Mouse (Mus musculus) heart, postnatal 4 days (tissue): ENCODE results near the gene Pif1. TPM values are rescaled to one million over a fixed set of nuclear protein-coding genes. Genes with fewer than 3 reads are reported as not detected.
A peak's percentile ranks its signal among the peaks of the same experiment; 100 is the strongest.

ENCODE experiments used
- DNase-seq: peaks from one replicate; pipeline ENCODE4 v3.0.0; 2021
- total RNA-seq, 2 experiments: library from RNA; stranded (reverse); gene quantifications; 2 replicates each; pipeline ENCODE4 v1.2.3; 2021

Gene Pif1
- total RNA-seq, result 1 to 10 TPM; 6.2 to 7.6 TPM

DNA sequence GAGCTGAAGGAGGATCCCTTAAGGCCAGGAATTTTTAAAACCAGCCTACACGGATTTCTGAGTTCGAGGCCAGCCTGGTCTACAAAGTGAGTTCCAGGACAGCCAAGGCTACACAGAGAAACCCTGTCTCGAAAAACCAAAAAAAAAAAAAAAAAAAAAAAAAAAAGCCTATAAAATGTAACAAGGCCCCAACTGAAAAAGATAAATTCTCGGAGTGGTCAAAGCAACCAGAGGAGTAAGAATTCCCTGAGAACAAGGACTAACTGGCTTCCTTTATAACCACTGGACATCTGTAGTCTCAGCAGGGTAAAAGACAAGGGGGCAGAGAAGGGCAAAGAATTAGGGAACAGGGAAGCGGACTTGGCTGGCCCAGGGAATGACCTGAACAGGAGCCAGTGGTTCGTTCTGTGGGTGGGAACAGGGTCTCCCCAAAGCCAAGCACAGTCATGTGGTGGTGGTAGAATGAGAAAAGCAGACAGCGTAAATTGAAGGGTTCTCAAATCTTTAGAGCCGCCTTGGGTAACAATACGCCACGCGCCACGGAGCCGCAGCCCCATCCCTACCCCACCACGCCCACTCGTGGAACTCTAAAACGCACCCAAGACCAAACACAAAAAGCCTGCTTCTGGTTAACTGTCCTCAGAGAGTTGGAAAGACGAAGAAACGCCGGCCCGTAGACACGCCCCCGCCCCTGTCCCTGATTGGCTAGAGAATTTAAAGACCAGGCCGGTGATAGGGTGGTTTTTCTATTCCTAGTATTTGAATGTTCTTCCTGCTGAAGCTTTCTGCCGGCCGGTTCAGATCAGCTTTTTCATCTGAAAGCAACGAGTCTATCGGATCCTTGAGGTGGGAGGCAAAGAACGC lies at the start of gene Pif1:
Gene Pif1 (plus strand): TSS at position 755 of the 864 bp plus-strand sequence.
- peak; percentile 85 for DNase-seq

GRCm38 (mm10) chr9:65537901-65538630 lies 48.9 kb upstream of the Pif1 start:
- peak; percentile 58 for DNase-seq

DNA sequence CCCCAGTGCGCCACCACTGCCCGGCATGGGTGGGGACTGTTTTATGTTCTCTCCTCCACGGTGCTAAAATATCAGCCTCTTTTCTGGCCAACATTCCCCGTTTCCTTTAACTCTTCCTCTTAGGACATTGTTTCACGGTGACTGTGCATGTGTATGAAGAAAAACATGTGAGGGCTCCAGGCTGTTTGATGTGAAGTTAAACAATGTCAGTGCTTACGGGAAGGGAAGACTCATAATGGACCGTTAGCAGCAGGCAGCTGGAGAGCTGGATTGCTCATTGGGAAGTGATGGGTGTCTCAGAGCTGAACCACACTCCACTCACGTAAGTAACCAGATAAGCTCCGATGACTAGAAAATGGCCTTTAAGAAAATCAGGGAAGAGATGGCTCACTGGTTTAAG lies 47.3 kb upstream of the Pif1 start:
- DNase-seq, result no peak

GRCm38 (mm10) chr9:65541126-65542068 lies 45.6 kb upstream of the Pif1 start:
- peak; percentile 57 for DNase-seq

- no peak for DNase-seq
These were observed 44.8 kb upstream of the Pif1 start for GRCm38 (mm10) chr9:65542111-65542524.

DNA sequence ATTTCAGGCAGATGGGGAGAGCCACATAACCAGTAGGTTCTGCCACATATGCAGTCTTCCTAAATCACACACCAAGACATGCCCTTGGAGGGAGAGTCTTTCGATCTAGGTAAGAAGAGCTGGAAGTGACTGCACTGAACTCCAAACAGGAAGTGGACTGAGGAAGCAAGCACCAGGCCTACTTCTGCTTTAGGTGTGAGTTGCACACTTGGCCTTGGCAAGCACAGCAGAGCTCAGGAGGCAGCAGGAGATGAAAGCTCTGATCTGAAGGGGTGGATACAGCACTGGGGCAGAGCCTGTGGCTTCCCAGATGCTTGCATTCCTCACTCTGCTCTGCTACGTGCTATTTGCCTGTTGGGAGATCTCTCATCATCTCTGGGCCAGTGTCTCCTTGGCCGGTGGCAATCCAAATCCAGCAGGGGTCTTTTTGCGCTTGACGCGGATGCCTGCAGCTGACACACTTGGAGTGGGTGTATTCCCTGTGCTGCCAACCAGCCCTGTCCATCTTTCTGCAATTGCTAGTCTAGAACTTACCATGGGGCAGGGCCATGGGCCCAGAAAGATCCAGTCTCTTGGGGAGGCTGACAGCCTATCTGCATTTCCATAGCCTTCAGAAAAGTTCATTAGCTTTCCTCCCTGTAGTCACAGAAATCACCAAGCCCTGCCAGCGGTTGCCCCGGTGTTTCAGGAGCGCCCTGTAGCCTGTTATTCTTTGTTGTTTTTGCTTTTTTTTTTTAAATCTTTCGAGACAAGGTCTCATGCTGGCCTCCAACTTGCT lies 41.1 kb upstream of the Pif1 start:
- DNase-seq, result no peak

- no peak for DNase-seq
These were observed 40.6 kb upstream of the Pif1 start for GRCm38 (mm10) chr9:65546413-65546695.

GRCm38 (mm10) chr9:65547111-65547510 lies 39.8 kb upstream of the Pif1 start:
- DNase-seq, result no peak

- no peak for DNase-seq
These were observed 39.1 kb upstream of the Pif1 start for GRCm38 (mm10) chr9:65547844-65548243.

DNA sequence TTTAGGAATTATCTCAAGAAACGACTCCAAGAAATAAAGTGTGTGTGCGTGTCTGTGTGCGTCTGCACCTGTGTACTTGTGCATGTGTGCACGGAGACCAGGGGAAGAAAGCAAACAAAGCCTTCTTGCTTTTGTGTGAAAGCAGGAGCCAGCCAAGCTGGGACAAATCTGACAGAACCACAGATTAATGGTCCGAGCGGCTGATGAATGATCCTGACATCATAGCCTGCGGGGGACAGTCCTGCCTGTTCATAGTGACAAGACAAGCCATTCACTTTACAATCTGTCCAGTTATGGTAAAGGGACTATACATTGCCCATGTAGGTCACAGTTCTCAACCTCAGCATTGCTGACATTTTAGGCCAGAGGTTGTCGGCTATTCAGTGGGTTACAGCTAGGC lies 38.6 kb upstream of the Pif1 start:
- DNase-seq, result no peak

DNA sequence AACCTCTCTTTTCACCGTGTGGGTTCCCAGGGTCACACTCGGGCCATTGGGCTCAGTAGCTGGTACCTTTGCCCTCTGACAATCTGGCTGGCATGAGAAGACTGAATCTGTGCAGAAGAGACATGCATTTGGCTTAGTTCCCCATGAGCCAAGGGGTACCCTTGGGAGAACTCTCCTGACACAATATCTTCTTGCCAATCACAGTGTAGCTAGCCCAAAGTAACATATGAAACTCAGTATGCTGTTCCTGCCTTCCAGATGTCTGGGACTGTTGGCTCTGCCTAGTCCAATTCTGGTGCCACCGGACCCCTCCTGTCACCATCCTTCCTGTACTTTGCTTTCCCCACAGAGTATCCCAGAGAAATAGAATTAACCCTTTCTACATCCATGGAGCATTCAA lies 37.8 kb upstream of the Pif1 start:
- no peak for DNase-seq

DNA sequence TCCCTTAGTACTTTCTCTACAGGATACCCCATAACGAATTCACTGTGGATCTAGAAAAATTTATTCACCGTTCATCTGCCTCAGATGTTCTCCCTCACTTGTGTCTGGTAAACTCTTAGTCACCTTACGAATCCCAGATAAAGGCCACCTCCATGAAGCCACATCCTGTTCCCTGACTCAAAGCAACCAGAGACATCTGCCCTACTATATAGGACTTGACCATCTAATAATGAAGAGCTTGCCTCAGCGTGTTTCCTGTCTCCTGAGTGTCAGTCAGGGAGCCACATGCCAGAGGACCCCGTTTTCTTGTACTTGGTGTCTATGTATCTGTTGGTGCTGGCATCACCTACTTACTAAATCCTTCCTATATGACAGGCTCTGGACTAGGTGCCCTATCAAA lies 37.3 kb upstream of the Pif1 start:
- DNase-seq, result no peak

DNA sequence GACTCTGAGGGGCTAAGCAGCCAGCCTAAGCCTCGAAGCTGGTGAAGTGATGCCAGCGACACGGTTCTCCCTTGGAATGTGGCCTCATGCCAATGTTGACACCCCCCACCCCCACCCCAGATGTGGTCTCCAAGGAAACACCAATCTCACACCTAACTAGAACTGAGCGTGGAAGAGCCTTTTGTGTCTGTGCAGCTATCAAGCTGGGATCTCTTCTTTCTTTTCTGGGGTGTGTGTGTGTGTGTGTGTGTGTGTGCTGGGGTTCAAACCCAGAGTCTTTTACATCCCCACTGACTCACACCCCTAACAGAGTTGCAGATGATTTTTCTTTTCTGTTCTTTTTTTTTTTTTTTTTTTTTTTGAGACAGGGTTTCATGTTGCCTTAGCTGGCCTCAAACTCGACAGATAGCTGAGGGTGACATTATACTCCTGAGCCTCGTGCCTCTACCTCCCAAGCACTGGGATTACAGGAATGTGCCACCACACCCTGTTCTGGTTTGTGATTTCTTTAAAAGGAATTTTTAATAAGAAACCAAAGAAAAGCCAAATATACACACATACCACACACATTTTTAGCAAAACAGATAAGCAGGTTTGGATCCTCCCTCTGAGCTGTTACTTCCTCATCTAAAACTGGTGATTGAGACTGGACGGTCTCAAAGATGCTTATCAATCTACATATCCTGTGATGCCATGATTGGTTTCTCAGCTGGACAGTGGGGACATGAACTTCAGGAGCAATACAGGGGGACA lies 36.7 kb upstream of the Pif1 start:
- no peak for DNase-seq

GRCm38 (mm10) chr9:65551035-65551434 lies 35.9 kb upstream of the Pif1 start:
- peak; percentile 85 for DNase-seq

DNA sequence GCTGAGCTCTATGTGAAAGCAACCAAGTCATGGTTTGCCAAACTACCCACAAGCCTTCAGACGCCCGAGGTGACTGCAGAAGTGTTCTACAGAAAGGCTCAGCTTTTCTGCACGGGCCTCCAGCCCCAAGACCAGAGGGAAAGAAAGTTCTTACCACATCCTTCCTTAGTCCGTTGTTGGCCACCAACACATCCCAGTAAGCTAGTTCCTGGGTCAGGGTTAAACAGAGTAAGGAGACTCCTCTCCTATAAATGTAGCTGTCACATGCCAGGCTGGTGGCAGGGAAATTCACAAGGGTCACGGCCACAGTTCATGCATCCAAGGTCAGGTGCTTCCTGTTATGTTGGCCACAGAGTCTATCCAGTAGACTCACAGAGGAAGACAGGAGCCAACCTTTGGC lies 34.8 kb upstream of the Pif1 start:
- DNase-seq, result no peak

GRCm38 (mm10) chr9:65552711-65553110 lies 34.2 kb upstream of the Pif1 start:
- DNase-seq, result no peak

DNA sequence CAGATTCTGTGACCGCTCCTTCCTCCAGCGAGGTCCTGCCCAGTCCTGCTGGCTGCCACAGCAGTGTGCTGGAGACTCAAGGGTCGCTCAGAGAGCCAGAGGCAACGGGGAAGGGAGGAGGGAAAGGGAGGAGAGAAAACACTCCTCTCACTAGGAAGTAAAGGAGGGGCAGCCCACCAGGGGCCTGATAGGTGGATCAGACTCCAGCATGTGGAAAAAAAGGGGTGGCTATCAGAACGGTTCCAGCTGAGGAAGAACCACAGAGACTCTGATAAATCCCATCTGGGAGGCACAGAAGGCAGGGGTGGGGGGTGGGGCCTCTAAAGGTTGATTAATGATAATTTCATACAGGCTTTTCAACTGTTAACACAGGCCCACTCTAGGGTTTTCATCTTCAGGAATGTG lies 32.0 kb upstream of the Pif1 start:
- no peak for DNase-seq

GRCm38 (mm10) chr9:65555621-65556020 lies 31.3 kb upstream of the Pif1 start:
- no peak for DNase-seq

GRCm38 (mm10) chr9:65556349-65556748 lies 30.6 kb upstream of the Pif1 start:
- no peak for DNase-seq

- no peak for DNase-seq
These were observed 30.0 kb upstream of the Pif1 start for GRCm38 (mm10) chr9:65556979-65557378.

DNA sequence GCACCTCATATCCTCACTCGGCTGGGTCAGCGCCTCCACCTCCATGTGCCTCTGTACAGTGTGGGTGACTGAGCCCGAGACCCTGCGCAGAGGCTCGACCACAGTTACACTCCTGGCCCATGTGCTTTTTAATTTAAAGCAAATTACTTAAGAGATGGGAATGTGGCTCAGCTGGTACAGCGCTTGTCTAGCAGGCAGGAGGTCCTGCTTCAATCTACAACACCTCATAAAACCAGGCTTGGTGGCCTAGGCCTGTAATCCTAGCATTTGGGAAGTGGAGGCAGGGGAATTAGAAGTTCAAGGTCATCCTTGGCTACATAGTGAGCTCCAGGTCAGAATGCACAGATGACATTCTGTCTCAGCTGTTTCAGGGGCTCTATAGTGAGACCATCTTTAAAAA lies 28.2 kb upstream of the Pif1 start:
- DNase-seq, result no peak
